Mouse (Mus musculus): Measurements from ENCODE around the gene Myo7a. TPM values are rescaled to one million over a fixed set of nuclear protein-coding genes. Genes with fewer than 3 reads are reported as not detected.

Myo7a gene
- total RNA-seq, 2 experiments from 2014 or later = 17.8 to 18.7 TPM

DNA sequence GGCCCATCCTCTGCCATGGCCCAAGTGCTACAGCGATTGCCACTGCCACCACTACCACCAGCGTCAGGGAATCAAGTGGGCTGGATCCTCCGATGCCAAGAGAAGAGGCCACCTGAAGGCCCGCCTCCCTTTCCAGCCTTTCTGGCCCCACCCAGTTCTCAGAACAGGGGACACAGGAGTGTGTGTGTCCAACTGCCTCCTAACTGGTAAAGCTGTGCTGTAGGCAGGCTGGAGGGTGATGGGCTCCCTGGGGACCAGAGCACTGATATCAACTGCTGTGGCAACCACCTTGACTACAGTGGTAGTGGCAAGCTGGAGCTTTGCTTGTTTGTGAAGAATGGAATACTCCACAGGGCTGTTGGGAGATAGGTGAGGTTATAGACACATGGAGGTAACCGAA, 26.1 kb upstream of the Myo7a start, which contains the start of gene Omp:
Gene Omp (minus strand): TSS at position 101 of the 400 bp plus-strand sequence.
- intact Hi-C loops (cut with DNase I) = no loop called here

DNA sequence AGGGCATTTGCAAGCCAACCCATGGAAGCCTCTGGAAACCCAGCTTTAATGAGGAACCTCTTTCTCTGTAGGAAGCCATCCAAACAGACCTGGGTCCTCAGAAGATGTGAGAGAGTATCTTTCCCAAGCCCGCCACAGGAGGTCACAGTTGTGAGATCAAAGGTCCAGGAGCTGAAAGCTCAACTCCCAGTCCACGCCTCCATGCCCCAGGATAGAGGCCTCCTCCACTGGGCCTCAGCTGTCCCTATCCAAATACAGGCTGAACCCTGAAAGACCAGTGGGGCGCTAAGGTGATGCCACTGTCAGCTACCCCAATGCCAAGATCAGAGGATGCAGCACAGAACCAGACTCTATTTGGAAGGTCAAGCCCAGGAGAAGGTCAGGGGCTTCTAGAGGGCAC, 23.3 kb upstream of the Myo7a start:
- DNase-seq = no peak

More for the DNA sequence above, 26.1 kb upstream of the Myo7a start, which contains the start of gene Omp:
- DNase-seq = no peak

DNA sequence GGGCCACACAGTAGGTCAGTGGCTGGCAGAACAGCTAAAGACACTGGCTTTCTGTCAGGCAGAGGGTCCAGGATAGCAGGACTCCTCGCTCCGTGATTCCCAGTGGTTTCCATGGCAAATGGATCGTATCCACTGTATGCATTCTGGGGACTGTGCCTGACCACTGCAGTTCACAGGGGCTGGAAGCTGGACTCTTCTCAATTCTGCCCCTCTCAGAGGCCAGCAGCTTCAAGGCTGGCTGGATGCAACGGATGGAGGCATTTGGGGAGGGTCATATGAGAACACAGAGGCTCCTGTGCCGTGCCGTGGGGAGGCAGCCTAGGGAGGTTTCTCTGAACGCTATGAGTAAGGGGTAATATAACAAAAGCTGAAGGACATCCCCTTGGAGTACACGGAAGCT, 22.9 kb upstream of the Myo7a start:
- intact Hi-C loops (cut with DNase I) = no loop called here
- no peak for DNase-seq

More for the DNA sequence above, 23.3 kb upstream of the Myo7a start:
- intact Hi-C loops (cut with DNase I) = no loop called here

DNA sequence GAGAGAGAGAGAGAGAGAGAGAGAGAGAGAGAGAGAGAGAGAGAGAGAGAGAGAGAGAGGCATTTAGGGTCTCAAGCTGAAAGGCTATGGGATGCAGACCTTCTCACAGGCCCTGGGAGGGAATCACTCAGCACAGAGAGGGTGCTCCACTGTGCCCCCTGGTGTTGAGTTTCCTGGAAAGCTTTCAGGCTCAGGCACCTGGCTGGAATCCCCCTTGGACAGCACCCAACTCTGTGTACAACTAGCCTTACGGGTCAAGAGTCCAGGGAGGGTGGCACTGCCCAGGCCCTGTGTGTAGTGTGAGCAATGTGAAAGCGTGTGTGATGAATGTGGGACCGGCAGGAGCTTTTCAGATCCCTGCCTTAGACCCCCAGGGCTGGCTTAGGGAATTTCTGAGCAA, 21.9 kb upstream of the Myo7a start:
- intact Hi-C loops (cut with DNase I) = no loop called here
- DNase-seq = no peak

DNA sequence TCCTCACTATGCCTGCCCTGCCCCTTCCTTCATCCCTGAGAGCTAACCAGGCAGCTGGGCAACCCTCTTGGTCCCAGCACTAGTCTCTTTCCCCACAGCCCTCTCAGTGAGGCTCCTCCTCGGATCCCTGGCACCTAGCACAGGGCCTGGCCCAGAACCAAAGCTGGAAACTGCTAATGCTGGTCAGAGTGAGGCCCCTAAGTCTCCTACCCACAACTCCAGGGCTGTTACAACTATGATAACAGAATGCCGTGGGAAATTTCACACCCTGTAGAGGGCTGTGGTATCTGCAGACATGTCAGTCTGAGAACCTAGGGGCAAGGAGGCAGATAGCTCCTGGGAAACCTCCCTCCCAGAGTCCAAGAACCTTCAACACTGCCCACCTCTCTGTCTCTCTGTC, 21.3 kb upstream of the Myo7a start:
- intact Hi-C loops (cut with DNase I) = no loop called here
- DNase-seq = peak; percentile 63

DNA sequence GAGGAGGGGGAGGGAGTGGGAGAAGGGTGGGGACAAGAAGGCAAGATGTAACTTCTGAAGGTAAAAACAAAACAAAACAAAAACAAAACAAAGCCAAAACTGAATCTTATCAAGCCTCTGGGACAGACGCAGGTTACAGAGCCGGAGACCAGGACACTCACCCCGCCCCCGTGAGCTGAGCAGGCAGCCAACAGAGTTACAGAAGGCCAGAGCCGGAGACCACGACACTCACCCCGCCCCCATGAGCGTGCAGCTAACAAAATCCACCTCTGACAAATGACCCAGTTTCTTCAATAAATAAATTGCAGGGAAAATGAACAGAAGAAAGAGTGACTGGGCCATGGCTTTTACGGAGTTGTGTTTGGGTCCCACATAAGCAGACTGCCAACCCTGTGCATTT, 19.9 kb upstream of the Myo7a start:
- intact Hi-C loops (cut with DNase I) = no loop called here
- DNase-seq = no peak

DNA sequence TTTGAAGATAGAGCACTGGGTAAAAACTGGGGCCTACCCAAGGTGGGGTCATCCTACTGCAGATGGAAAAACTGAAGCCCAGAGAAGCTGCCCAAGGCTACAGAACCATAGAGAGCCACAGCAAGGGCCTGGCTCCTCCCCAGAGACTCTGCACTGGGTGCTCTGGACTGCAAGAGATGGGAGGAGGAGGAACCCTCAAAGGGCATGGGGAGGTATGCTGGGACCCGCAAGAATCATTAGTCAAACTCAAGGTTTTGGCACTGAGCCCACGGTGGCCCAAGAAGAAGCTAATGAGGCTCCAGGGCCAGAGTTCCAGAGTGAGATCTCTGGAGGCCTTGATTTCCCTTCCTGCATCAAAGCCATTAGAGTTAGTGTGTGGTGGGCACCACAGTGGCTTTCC, 18.7 kb upstream of the Myo7a start:
- DNase-seq = no peak
- intact Hi-C loops (cut with DNase I) = no loop called here

DNA sequence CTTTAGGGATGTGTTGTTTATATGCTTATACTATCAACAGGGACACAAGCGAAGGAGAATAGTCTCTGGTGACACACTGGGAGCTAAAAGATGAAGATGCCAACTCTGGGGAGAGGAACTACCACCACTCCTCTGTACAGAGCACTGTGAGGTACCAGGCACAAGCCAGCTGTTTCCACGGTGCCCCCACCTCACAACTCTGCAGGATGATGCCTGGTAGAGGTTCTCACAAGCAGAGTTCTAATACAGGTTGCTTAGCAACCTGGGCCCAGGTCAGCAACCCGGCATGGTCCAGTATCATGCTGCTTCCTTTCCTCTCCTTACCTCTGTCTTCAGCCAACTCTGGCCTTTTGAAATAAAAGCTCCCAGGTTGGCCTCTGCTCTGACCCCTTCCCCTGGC, 18.3 kb upstream of the Myo7a start:
- no peak for DNase-seq
- intact Hi-C loops (cut with DNase I) = no loop called here

DNA sequence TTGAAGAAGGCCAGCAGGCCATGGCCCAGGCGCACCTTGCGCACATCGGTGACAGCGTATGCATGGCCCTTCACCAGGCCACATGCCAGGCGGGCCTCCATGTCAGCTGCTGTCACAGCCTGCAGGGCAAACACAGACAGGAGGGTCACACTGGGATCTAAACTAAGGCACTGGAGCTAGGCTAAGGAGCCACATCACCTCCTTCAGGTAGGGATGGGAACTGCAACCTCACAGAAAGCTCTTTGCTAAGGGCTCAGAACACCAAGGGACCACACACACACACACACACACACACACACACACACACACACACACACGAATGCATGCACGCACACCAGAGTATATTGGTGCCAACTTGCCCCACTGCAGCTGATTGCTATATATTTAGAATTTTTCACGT, 12.4 kb upstream of the Myo7a start:
- intact Hi-C loops (cut with DNase I) = no loop called here
- DNase-seq = no peak

DNA sequence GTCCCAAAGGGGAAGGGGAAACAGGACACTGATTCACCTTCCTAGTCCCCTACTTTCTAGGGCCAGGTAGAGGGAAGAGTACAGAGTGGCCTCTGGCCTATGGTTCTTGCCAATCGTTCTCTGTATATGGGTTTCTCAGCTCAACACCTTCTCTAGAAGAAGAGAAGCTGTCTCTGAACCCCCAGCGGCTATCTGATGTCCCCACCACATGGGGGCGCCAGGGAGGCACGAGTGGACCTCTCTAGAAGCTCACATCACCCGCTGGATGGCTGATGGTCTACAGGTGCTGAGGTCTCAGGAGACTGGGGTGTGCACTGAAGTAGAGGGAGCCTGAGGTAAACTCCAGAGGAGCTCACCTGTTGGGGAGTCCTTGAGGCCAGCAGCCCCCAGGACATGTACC, 6.1 kb upstream of the Myo7a start:
- peak; percentile 52 for DNase-seq
- intact Hi-C loops (cut with DNase I) = loop anchor here (10.0 kb wide), 1 partner anchor 381 kb away; no protein-coding TSS in a partner anchor

DNA sequence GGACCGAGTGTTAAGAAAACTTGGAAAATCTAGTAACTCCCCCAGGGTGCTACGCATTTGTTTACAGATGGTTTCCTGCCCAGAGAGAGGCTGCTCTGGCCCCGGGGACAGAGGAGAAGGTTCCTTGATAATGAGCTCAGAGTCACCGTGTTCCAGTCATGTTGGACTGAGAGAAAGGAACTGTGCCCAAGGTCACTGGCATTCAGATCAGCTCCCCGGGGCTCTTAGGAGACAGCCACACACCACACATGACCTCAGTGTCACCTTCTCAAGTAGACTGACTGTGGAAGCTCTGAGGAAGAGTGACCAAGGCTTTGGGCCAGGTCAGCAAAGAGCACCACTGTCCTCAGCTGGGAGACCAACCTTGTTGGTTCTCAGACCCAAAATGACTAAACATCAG, 5.4 kb upstream of the Myo7a start:
- intact Hi-C loops (cut with DNase I) = loop anchor here (10.0 kb wide), 1 partner anchor 380 kb away; no protein-coding TSS in a partner anchor

DNA sequence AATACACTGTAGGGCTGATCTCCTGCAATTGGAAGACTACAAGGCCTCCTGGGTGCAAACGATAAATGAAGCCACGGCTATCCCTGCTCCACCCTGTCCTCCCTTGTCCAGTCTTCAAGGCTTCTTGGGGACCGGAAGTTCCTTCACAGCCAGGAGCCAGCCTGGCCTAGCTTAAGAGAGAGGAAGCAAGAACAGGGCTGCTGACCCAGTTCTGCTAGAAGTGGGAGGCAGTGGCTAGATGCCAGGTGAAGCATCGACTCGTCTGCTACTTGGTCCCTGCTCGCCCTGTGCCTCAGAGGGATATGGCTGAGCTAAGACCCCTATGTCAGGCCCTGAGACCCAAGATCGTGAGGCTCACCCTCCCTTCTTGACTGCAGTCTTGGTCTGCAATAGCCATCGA, 2.3 kb upstream of the Myo7a start:
- intact Hi-C loops (cut with DNase I) = loop anchor here (10.0 kb wide), 1 partner anchor 377 kb away; no protein-coding TSS in a partner anchor
- DNase-seq = no peak

More for the DNA sequence above, 5.4 kb upstream of the Myo7a start:
- no peak for DNase-seq

DNA sequence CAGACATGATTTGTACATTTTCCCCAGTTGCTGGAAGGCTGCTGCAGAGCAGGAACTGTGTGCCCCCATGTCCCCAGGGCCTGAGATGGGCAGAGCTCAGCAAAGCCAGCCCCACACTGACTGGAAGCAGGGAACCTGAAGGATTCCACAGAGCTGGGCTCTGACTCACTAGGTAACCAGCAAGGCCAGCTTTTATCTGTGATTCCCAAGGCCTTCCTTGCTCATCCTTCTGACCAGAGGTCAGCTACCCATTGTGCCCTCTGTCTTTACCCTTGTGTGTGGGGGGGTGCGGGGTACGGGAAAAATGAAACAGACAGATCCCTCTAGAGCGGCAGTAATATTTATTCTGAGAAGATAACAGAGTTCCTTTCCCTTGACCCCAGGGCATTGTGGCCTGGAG, 1.9 kb upstream of the Myo7a start:
- DNase-seq = no peak
- intact Hi-C loops (cut with DNase I) = loop anchor here (10.0 kb wide), 1 partner anchor 376 kb away; no protein-coding TSS in a partner anchor

DNA sequence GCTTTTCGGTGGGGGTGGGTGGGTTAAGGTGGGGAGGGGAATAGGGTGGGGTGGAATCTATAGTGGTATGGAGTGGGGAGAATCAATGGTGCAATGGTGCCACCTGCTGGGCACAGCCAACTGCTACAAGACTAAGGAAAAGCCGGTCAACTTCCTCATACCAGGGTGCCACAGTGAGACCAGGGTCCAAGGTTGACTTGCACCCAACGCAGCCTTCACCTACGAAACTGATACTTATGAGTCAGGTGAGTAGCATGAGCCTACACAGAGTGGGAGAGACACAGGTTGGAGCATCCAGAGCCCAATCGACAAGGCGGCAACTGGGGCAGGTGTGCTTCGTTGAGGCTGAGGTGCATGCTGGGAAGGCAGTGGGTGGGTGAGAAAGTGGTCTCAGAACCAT, 1.0 kb upstream of the Myo7a start:
- peak; percentile 71 for DNase-seq
- intact Hi-C loops (cut with DNase I) = loop anchor here (10.0 kb wide), 1 partner anchor 376 kb away; no protein-coding TSS in a partner anchor

DNA sequence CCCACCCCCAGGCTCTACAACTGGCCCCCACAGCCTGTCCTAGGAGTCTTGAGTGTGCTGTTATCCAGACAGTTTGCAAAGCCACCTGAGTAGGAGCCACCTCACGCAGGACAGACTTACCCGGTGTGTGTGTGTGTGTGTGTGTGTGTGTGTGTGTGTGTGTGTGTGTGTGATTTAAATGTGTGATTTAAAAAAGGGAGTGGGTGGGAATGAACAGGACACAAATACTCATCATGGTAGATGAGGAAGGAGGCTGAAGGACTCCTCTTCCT, 573 bp upstream of the Myo7a start:
- intact Hi-C loops (cut with DNase I) = loop anchor here (10.0 kb wide), 1 partner anchor 375 kb away; no protein-coding TSS in a partner anchor
- no peak for DNase-seq

DNA sequence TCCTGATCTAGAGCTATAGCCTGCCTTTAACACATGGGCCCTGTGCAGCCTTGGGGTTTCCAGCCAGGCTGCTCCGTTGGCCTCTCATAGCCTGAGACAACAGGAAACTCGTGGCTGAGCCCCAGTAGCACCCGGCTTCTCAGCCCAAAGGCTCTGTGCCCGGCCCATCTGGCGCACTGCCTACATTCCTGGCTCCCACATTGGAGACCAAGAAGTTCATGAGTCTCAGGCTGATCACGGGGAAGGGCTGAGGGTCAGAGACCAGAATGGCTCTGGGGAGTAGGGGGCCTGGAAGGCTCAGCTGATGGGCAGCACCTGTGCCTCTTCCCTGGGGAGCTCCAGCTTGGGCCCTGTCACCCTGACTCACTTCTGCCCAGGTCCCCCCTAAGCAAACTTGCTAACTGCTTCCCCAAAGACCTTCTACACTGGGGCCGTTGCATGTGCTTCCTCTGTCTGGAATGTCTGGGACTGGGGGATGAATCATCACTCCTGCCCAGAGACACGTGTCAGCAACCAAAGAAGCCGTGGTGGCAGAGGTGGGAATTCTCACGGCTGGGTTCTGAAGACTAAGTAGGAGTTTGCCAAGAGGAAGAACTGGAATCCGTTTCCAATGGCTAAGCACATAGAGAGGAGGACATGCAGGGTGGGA, 2.2 kb downstream of the Myo7a start:
- DNase-seq = peak; percentile 57
- intact Hi-C loops (cut with DNase I) = no loop called here

DNA sequence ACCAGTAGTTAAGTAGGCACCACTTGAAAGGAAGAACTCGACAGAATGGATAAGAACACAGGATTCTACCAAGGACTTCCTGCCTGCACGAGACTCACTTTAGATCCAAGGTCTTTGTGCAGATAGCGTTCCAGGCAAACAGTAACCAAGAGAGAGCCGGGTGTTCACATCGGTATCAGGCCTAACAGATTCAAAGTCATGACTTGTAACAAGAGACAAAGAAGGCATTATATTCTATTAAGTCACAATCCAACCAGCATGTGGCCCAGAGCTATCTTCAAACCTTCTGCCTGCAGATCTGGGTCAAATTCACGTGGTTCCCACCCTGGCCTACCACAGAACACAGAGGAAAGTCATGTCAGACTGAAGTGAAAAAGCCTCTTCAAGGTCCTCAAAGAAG, 4.7 kb downstream of the Myo7a start:
- no peak for DNase-seq
- intact Hi-C loops (cut with DNase I) = no loop called here

DNA sequence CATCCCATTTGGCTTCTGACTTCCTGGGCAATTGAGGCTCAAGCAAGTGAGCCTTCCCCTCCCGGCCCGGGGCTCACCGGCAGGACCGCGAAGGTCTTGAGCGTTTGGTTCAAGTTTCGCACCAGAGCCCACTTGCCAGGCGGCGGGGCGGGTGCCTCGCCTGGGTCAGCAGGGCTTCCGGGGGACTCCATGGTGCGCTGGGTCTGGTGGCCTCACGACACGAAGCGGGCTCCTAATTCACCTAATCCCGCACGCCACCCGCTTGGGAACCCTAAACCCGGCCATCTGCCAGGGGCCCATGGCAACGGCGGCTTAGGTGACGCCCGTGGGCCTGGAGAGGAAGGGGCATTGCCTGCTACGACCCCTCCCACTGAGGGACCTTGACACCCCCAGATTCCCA, 8.1 kb downstream of the Myo7a start:
- no peak for DNase-seq
- intact Hi-C loops (cut with DNase I) = no loop called here

DNA sequence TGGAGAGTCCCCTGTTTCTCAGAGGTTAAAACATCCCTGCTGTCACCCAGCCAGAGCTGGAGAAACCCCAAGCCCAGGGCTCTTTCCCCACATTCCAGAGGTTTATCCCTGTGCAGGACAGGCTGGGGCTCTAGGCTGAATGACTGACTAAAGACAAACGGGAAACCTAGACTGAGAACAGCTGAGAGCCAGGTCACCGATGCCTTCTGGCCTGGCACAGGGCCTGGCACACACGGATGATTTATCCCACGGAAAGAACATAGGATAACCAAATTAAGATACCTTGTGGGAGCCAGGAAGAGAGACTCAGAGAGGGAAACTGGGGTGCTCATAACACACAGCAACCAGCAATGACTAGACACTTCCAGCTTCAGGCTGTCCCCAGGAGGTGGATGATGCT, 9.6 kb downstream of the Myo7a start:
- intact Hi-C loops (cut with DNase I) = no loop called here
- no peak for DNase-seq

DNA sequence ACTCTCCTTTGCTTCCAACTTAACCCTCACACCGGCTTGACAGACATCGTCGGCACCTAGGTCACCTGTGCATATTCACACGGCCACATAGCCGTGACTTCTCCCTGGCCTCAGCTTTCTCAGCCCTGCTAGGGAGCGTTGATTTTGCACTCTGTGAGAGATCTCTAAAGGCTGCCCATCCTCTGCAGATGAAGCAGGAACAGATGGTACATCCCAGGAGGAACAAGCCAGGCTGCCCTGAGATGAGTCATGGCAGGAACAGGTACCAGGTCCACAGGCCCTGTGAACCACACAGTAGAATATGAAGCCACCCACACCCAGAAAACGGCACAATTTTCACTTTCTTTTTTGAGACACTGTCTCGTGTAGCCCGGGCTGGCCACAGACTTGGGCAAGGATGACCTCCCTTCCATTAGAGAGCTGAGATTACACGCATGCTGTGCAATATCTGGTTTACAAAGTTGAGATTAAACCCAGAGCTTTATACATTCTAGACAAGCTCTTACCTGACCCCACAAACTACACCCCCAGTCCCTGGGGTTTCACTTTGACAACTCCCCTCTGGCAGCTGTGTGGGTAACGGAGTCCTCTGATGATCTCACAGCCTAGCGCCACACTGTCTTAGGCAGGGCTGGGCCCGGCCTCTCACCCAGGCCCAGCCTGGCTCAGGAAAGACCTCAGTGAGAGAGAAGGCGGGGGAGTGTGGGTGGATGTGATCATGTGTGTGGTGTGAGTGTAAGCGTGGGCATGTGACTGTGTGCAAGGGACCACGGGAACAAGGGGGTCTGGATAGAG, 10.5 kb downstream of the Myo7a start:
- DNase-seq = no peak

DNA sequence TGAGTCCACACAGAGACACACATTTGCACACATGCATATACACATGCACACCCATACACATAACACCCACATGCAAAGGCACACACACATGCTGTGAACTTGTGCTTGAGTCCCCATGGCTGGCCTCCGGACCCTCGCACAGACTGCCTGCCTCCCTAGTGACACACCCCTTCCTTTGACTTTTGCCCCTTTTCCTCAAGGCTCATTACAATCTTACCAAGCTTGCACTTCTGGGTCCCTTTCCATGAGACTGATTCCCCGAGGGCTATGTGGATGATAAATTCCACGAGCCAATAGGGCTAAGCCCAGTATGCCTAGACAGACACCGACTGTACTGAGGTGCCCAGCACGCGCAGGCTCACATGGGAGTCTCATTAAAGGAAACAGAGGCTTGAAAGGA, 13.1 kb downstream of the Myo7a start:
- intact Hi-C loops (cut with DNase I) = no loop called here
- DNase-seq = no peak

More for the DNA sequence above, 10.5 kb downstream of the Myo7a start:
- intact Hi-C loops (cut with DNase I) = no loop called here

All from left cerebral cortex, postnatal 4 days (tissue).